Mouse (Mus musculus) adrenal gland, postnatal 10 days (tissue): ENCODE measurements around the gene Crtac1. TPM values are rescaled to one million over a fixed set of nuclear protein-coding genes. Genes with fewer than 3 reads are reported as not detected.

ENCODE experiments used
- DNase-seq: peaks from one replicate; pipeline ENCODE4 v3.0.0; 2021; ENCODE audit warnings: mixed read lengths
- total RNA-seq, 2 experiments: library from RNA; stranded (reverse); gene quantifications; 2 replicates each; pipeline ENCODE4 v1.2.3; 2021

The Crtac1 gene
- total RNA-seq, 2 experiments from 2014 or later = 0.63 to 1.3 TPM

GRCm38 (mm10) chr19:42277288-42277687 lies 154.3 kb downstream of the Crtac1 start:
- no peak for DNase-seq

GRCm38 (mm10) chr19:42272003-42272963 lies 159.3 kb downstream of the Crtac1 start:
- DNase-seq = peak; percentile 89

GRCm38 (mm10) chr19:42271182-42271581 lies 160.4 kb downstream of the Crtac1 start:
- DNase-seq = no peak

- no peak for DNase-seq
These were observed 161.5 kb downstream of the Crtac1 start for GRCm38 (mm10) chr19:42270119-42270518.

- DNase-seq = peak; percentile 75
These were observed 163.2 kb downstream of the Crtac1 start for GRCm38 (mm10) chr19:42268337-42268736.

GRCm38 (mm10) chr19:42263524-42263923 lies 168.1 kb downstream of the Crtac1 start:
- no peak for DNase-seq

GRCm38 (mm10) chr19:42260486-42260885 lies 171.1 kb downstream of the Crtac1 start:
- DNase-seq = no peak

GRCm38 (mm10) chr19:42258596-42258995 lies 173.0 kb downstream of the Crtac1 start:
- no peak for DNase-seq

GRCm38 (mm10) chr19:42258031-42258430 lies 173.6 kb downstream of the Crtac1 start:
- DNase-seq = no peak

GRCm38 (mm10) chr19:42257241-42257635 lies 174.3 kb downstream of the Crtac1 start:
- DNase-seq = no peak

- no peak for DNase-seq
These were observed 174.9 kb downstream of the Crtac1 start for GRCm38 (mm10) chr19:42256611-42257240.

GRCm38 (mm10) chr19:42255784-42256610 lies 175.6 kb downstream of the Crtac1 start:
- peak; percentile 92 for DNase-seq

- DNase-seq = no peak
These were observed 176.2 kb downstream of the Crtac1 start for GRCm38 (mm10) chr19:42255438-42255783.

- no peak for DNase-seq
These were observed 181.3 kb downstream of the Crtac1 start for GRCm38 (mm10) chr19:42249976-42250914.

GRCm38 (mm10) chr19:42247519-42247918 lies 184.1 kb downstream of the Crtac1 start, which contains the start of gene Golga7b:
Gene Golga7b (plus strand): TSS chr19:42247574.
- DNase-seq = no peak

- no peak for DNase-seq
These were observed 185.0 kb downstream of the Crtac1 start for GRCm38 (mm10) chr19:42246626-42247025.

GRCm38 (mm10) chr19:42243401-42243800 lies 188.2 kb downstream of the Crtac1 start:
- peak; percentile 20 for DNase-seq

GRCm38 (mm10) chr19:42240881-42241280 lies 190.7 kb downstream of the Crtac1 start:
- no peak for DNase-seq

GRCm38 (mm10) chr19:42238341-42238715 lies 193.3 kb downstream of the Crtac1 start:
- no peak for DNase-seq

GRCm38 (mm10) chr19:42237602-42238340 lies 193.8 kb downstream of the Crtac1 start:
- no peak for DNase-seq
